Mouse (Mus musculus) A20 (cell line): Measurements from ENCODE around the gene Ints11.

Source experiments
- DNase-seq: peaks from one replicate; pipeline ENCODE4 v3.0.0-alpha.2; 2011; ENCODE audit warnings: low read depth, low spot score

Gene Ints11

DNA sequence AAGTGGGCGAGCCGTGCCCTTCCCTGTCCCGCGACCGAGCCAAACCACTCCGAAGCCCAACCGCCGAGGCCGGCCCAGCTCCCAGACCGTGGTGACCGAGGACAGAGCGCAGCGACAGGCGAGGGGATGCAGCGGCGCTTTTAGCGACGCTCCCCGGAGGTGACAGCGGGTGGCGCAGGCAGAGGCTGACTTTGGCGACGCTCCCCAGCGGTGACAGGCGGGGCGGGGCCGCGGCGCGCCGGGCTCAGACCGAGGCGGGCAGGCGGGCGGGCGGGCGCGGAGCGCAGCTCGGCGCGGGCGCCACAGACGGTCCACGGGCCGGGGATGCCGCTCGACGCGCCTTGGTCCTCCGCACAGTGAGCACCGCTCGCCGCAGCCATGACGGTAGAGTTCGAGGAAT is 22.7 kb downstream of the Ints11 start:
- DNase-seq: peak; percentile 93

DNA sequence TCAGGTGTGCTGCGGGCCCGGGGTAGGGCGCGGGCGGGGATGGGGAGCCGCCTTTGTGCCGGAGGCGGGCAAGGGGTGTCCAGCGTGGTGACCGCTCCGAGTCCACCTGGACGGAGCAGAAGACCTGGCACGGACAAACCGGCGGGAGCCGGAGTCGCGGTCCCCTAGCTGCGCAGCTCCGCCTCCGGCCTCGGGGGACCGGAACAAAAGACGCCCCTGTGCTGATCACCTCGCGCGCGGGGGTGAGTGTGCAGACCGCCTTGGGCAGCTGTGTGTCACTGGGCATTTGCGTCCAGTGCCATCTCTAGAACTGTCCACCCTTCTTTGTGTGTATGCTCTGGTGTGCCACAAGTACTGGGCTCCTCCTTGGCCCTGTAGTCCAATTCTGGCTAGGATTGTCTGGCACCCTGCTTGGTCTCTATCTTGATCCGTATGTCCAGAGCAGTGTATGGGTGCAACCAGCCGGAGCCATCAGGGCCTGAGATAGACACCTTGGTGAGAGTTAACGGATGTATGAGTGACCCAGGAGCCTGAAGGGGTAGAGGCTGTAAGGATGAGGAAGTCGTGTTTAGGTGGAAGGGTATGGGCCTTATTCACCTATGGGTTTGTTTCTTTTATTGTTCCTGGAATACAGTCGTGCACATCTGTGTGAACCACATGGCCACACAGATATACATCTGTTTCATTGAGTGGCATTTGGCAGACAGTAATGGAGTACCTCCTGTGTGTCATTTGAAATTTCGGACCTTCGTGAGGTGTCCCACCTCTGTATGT is 23.3 kb downstream of the Ints11 start:
- DNase-seq: peak; percentile 68

DNA sequence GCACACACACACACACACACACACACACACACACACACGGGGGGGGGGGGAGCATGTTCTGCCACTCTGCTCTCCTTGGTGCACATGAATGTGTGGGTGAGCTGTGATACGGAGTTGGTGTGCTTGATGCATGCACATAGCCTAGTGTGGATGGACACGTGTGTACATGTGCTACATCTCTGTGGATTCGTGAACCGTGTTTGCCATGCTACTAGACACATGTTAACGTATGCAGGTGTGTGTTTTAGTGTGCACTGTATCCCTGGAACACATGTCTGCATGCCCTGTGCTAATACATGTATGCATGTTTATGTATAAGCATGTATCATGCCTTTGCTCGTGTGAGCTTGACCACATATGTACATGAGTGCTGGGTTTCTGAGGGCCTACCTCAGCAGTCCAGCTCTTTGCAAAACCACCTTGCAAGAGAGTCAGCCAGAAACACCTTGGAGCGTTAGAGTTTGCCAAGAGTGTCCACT is 23.9 kb downstream of the Ints11 start:
- peak; percentile 18 for DNase-seq

DNA sequence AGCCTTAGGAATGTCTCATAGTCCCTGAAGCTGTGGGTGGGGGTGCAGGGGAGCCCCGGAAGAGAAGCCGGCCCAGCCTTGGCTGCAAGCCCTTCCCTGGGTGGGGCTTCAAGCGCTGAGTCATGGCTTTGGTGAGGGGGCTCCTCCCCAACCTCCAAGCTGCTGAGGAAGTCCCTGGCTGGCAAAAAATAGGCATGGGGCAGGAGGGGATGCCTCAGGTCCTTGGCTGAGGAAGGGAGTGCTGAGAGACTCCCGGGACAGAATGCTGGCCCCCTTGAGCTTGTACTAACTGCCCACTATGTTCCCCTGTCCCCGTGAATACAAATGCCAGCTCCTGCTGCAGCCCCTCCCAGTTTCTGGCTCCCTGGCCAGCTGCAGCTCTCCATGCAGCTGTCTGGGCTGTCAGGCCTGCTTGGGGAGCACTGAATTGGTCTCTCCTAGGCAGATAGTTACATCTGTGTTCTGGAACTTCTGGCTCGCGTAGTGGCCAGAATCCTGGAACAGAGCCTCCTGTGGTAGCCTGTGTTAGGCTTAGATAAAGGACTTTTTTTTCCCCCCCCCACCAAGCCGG is 25.1 kb downstream of the Ints11 start:
- DNase-seq: peak; percentile 72

DNA sequence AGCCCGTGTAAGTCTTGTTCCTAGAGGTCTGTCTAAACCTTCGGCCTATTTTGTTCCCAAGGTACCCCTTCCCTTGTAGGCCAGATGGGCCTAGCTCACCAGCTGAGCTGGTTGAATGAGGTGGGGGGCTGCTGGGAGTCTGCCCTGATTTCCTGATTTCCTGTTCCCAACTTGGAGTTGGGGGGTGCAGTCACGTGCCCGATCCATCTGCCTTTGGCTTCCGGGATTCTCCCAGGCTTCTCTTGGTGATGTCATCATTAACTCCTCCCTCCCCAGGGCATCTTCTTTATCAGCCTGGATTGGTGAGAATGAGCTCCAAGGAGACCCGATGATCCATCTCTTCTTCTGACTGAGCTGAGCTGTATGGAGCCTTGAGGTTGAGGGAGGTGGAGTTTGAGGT is 25.9 kb downstream of the Ints11 start:
- DNase-seq: no peak

DNA sequence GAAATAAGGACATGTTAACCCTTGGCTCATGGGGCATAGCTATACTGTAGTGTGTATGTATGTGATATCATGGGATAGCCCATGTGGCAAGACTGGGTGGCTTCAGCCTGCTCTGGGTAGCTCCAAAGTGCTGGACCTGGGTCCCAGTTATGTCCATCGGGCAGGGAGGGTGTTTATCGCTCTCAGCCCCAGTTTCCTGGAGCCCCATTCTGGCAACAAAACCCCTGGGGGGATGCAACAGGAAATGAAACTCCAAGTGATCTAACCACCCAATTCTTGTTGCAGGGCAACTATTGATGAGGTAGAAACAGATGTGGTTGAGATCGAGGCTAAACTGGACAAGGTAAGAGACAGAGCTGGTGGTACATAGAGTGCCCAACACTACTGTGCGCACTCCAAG is 26.5 kb downstream of the Ints11 start:
- peak; percentile 54 for DNase-seq

DNA sequence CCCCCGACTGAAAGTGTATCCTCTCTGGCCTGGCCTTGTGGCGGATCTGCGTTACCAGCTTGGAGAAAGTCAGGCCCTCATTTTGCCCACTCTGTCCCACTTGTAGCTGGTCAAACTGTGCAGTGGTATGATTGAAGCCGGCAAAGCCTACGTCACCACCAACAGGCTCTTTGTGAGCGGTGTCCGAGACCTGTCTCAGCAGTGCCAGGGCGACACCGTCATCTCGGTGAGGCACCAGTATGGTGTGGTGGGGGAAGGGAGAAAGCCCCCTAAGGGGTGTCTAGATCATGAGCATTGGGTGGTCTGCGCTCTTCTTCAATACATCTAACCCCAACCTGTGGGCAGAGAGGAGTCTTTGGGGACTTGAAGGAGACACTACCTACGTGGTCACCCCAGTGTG is 27.1 kb downstream of the Ints11 start:
- DNase-seq: no peak

DNA sequence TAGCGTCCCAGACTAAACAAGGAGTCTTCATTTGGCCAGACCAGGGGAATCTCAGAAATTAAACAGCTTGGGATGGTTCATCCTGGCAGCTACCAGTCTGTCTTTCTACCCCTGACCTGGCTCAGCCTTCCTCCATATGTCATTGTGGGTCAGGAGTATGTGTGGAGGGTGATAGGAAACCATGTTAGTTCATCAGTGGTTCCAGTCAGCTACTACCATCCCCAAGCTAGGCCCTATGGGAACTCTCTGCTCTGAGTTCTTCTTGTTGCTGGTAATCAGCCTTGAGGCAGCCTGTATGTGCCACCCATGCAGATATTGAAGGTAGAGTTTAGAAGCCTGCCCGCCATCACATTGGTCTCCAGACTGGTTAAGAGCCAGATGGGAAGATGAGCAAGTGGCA is 29.0 kb downstream of the Ints11 start:
- DNase-seq: no peak

DNA sequence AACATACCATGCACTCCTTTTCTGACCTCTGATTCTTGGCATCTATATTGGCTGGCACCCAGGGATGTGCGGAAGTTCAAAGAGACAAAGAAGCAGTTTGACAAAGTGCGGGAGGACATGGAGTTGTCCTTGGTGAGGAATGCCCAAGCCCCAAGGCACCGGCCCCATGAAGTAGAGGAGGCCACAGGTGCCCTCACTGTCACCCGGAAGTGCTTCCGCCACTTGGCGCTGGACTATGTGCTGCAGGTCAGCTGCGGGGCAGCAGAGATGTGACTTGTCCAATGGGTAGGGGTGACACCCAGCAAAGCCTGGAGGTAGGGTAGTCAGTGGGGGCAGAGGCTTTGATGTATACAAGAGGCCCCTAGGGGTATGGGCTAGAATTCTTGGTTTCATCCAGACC is 30.0 kb downstream of the Ints11 start:
- DNase-seq: no peak

DNA sequence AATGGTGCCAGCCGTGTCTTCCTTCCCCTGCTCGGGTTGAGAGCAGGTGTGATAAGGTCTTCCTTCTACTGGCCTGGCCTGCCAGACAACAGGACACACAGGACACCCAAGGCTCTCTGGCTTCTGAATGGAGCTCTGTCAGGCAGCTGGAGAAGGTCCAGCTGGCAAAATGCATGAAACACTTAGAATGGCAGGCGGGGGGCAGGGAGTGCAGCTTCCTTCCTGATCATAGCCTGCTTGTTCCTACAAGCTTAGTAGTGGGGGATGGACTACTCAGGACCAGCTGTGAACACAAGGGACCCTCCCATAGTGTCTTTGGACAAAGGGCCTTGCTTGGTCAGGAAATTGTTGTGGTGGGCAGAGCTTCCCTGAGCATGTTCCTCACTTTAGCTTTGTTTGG is 31.9 kb downstream of the Ints11 start:
- DNase-seq: no peak

DNA sequence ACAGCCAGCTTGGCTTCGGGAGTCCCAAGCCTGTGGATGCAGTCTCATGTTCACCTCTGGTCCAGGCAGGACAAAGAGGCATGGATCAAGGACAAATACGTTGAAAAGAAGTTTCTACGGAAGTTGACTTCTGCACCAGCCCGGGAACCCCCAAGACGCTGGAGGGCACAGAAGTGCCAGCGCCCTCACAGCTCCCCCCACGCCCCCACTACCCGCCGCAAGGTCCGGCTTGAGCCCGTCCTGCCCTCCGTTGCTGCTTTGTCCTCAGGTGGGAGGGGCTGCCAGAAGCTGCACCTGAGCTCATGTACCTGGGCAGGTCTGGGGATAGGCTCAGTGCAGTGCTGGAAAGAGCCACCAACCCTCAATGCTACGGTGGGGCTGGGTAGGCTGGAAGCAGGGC is 33.9 kb downstream of the Ints11 start:
- DNase-seq: no peak

DNA sequence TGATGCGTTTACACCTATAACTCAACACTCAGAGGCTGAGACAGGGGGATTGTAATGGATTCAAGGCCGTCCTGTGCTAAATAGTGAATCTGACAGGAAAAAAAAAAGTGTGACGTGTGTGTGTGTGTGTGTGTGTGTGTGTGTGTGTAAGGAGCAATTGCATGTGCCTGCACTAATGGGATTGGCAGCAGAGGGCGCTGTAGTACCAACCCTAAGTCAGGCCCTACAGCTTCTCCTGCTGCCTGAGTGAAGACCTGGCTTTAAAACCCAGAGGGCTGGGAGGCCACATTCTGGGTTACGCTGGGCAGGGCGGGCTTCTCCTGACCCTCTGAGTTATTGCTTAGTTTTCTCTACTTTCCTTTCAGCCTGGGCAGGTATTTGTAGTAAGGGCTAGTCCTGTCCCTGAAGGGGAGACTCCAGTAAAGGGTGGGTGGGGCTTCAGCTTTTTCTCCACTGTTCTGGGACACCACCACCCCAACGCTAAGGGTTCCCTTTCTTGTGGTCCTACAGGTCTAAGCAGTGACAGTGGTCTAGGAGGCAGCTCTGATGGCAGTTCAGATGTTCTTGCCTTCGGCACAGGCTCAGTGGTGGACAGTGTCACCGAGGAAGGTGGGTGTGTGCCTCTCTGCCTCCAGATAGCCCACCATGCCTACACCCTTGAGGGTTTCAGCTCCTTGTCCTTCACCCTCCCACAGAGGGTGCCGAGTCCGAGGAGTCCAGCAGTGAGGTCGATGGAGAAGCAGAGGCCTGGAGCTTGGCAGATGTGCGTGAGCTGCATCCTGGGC is 35.2 kb downstream of the Ints11 start:
- peak; percentile 56 for DNase-seq

DNA sequence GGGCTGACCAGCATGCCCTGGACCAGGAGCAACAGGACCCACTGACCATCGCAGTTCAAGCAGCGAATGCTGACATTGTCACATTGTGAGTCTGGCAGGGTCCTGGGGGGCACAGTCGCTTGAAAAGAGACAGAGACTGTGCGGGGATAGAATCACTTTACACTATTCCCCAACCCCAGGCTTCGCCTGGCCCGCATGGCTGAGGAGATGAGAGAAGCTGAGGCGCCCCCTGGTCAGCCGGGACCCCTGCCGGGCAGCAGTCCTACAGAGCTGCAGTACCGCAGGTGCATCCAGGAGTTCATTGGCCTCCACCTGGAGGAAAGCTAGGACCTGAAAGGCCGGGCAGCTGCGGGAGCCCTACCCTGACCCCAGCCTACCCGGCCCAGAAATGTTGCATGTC is 36.3 kb downstream of the Ints11 start:
- DNase-seq: no peak

DNA sequence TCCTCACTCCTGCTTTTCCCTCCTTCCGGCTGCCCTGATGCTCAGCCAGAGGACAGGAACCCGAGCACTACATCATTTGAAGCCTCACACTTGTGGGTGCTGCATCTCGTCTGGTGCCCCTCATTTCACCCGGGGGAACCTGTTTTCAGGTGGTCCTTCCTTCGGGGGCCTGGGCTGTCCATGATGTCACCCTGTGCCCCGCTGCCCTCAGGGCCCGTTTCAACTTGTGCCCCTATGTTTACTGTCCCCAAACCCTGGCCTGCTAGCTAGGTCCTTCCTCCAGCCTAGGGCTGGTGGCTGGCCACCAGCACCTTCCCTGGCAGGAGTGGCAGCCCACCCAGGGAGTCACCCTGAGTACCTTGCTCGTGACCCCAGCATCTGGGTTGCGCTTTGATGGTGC is 36.8 kb downstream of the Ints11 start:
- no peak for DNase-seq

DNA sequence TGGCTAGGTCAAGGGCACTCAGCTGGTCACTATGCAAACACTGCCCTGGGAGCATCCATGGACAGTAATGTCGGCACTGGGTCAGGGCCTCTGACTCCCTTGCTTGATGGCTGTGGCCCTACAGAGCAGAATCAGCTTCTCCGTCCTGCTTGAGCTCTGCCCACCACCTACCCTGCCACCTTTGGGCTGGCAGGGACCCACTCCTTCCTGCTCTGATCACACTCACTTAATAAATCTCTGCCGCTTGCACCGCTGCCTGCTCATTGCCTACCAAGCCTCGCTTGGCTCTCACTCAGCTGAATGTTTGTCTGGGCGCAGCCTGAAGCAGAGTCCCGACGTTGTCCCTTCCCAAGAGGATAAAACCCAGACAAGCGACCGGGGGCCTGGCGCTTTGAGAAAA is 37.7 kb downstream of the Ints11 start:
- no peak for DNase-seq

DNA sequence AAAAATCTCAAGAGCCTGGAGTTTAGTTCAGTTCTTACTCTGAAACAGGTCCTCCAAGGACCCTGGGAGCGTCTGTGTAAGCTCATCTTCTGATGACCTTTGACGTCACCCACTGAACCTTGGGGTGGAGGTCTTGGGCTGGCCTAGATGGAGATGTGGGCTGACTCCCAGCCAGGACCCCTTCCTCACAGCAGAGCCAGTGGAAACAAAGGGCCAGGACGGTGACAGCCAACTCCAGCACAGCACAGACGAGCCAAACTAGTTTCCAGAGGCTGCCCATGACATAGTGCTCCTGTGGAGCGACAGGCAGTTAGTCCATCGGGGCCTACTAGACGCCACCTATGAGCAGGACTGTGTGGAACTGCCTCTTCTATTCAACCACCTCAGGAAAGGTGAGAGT is 38.9 kb downstream of the Ints11 start:
- no peak for DNase-seq

DNA sequence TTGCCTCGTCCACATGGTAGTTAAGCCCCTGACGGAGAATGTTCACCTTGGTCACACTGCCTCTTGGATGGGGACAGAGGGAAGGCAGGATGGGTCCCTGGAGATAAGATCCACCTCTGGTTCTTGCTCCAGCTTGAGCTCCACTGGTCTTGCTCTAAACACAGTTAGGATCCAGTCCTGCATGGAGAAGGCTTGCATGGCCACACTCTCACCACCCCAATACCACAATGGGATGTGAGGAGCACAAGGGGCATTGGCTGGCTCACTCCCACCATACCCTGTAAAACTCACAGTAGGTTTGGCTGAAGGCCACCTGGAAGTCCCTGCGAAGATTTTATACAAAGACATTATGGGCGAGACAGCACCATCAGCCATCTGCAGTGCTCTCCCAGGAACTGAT is 39.4 kb downstream of the Ints11 start:
- DNase-seq: no peak

DNA sequence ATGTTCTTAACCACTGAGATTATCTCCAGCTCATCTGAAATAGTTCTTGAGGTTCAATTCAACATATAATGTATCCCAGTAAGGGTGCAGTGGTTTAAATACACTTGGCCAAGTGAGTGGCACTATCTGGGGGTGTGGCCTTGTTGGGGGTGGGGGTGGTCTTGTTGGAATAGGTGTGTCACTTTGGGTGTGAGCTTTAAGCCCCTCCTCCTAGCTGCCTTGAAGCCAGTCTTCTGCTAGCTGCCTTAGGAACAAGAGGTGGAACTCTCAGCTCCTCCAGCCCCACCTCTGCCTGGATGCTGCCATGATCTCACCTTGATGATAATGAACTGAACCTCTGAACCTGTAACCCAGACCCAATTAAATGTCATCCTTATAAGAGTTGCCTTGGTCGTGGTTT is 62.7 kb downstream of the Ints11 start:
- DNase-seq: peak; percentile 43
